Mouse (Mus musculus) naive thymus-derived CD4-positive, alpha-beta T cell, adult 2 months (primary cell): ENCODE data around the gene Gsap.
"Not testable (repeated sequence)": the region's sequence is repeated elsewhere in the genome, so short reads cannot be mapped to it uniquely, and the experiment has no call there.

Experiments used
- DNase-seq: peaks from one replicate; pipeline ENCODE4 v3.0.0-alpha.2; 2011; ENCODE audit warnings: low read depth

Gene Gsap

DNA sequence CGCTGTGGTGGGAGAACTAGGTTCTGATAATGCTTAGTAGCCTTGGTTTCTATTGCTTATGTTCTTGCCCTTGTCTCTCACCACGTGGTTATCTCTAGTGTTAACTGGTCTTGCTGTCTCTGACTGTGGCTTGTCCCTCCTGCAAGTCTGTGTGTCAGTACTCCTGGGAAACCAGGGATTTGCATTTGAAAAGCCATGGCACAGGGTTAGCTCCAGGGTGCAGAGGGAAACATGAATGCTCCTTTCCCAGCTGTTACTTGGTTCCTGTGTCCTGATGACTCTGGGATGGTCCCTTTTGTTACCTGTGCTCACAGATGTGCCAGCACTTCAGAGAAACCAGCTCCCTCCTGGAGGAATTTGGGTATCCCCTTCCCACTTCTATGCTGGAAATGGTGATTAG lies 3.0 kb upstream of the Gsap start:
- DNase-seq = not testable (repeated sequence)

DNA sequence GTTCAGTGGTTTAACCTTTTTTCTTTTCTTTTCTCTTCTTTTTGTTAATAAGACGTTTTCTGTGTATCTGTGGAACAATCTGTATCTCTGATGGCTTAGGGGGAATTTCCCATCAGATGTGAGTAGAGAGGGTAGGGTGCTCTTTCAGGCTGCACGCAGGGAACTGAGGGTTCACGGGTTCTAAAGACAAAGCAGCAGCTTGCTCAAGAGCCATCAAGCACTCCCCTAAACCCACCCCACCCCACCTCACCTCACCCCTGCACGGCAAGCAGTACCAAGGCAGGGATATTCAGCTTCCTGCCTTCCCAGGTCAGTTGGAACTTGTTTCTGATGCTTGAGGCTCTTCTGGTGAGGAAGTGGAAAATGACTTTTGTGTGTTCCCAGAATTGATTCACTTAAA lies 766 bp downstream of the Gsap start:
- DNase-seq = peak; percentile 53

DNA sequence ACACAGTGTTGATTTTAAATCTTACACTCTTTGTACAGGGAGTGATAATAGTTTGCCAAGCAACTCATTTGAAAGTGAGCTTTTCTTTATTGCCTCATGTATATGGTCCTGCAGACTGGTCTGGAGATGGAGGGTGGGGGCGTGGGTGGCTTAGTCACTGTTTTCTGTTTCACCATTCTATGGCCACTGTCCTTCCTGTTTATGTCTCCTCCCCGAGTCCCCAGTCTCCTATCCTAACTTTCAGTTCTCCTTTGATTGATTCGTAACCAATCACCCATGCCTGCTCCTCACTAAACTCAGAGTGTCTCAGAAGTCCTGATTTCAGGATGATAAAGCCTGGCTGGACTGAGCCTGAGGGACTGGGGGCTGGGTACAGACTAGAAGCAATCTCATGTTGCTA lies 2.4 kb downstream of the Gsap start:
- DNase-seq = peak; percentile 17

DNA sequence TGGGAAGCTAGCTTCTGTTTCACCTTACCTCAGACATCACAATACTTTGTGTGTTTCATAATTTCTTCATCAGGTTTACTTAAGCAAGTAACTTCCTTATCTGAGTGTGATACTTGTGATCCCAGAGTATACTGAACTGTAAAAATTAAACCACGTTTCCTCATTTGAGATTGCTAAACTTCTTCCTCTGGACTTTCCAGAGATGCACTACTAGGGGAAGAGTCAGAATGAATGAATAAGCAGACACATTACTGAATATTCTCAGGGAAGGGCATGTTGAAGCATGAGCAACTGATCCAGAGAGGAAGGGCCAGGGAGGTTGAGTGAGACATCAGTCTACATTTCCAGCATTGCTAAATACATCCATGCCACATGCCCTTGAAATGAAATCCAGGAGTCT lies 3.0 kb downstream of the Gsap start:
- no peak for DNase-seq

DNA sequence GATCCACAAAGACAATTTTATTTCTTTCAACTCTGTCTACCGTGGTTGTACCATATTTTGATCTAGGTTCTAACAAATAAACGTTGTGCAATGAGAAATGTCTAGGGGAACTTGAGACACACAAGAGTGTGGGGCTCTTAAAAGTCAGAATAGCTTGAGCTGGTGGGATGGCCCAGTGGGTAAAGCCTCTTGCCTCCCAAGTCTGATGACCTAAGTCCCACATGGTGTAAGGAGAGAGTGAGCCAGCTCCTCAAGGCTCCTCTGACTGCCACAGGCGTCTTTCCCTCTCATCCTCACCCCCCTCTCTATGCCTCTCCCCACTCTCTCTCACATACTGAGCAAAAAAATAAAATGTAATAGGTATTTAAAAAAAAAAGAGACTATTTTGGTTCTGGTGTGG lies 3.4 kb downstream of the Gsap start:
- no peak for DNase-seq

DNA sequence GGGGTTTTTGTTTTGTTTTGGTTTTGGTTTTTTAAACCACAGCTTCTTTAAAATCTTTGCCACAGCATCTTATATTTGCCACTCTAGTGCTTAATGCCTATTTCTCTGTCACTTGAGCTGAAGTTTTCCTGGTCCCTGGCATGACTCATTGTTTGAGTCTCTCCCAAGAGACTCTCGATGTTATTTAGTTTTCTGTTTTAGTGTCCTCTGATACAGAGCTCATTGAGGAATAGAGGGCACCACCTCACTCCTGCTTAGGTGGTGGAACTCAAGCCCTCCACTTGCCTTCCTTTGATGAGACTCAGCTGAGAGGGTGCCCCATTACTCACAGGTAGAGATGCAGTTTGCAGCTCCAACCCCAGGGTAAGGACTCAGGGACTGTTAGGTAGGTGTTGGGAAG lies 17.4 kb downstream of the Gsap start:
- DNase-seq = no peak

DNA sequence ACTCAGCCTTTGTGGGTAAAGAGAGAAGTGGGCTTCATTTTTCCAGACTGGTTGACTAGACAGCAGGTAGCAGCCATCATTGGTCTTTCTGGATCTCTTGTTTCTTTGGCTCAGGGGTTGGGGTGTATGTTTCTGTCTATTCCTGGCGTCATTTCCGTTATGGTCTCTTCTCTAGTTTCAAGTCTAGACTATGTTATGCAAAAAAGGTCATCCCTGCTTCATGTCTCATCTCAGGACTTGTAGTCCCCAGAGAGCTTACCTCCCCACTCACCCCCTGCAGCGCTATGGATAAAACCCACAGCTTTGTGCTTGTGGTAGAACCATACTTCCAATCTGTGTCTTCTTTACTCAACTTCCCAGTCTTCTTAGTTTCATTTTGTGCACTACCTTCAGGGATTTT lies 18.1 kb downstream of the Gsap start:
- DNase-seq = no peak

DNA sequence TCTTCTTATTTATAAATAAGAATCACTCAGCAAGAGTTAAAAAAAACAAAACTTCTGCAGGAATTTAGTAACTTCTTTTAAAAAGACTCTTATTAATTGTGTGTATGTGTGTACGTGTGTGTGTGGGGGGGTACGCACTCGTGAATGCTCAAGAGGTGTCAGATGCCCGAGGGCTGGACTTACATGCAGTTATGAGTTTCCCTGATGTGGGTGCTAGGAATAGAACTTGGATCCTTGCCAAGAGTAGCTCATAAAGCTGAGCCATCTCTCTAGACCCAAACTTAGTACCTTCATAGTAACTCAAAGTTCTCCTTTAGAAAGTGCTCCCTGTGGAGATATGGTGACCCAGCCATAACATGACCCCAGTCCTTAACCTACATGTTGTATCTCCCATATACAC lies 20.0 kb downstream of the Gsap start:
- DNase-seq = no peak

DNA sequence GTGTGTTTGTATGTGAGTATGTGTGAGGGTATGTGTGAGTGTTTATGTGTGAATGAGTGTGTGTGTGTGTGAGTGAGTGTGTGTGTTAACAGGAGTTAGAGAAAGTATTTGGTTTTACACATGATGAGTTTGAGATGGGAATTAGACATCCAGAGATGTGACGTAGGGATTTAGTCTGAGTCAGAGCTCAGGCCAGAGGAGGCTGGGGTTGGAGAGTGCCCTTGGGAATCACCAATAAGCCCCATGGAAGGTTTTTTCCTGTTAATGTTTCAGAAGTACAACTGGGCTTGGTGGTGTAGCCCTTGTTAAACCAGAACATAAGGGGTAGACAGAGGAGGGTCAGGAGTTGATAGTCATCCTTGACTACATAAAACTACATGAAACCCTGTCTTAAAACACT lies 25.4 kb downstream of the Gsap start:
- no peak for DNase-seq

DNA sequence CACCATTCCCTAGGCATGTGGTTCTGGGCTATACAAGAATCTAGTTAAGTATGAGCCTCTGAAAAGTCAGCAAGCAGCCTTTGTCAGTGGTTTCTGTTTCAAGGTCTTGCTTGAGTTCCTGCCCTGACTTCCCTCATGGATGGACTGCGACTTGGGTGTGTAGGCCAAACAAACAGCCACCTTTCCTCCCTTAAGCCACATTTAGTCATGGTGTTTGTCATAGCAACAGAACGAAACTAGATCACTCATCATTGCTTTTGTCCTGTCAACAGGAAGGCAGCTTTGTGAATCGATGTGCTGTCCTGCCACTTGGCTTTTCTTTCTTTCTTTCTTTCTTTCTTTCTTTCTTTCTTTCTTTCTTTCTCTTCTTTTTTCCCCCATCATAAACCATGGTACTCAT lies 26.9 kb downstream of the Gsap start:
- DNase-seq = peak; percentile 33

DNA sequence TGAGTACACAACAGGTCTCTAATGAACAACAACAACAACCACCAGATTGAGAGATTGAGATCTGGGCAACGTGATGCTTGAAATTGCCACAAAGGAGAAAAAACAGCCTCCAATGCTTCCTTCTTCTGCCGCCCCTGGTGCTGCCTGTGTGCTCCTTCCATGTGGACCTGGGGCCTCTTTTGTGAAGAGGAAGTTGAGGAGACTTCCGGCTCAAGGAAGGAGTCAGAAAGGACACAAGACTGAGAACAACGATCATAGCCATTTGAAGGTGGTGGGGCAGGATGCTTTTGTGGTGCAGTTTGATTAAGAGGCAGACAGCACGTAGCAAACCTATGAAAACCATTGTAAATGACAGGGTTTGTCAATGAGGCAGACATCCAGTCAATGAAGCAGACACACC lies 27.7 kb downstream of the Gsap start:
- DNase-seq = peak; percentile 65

DNA sequence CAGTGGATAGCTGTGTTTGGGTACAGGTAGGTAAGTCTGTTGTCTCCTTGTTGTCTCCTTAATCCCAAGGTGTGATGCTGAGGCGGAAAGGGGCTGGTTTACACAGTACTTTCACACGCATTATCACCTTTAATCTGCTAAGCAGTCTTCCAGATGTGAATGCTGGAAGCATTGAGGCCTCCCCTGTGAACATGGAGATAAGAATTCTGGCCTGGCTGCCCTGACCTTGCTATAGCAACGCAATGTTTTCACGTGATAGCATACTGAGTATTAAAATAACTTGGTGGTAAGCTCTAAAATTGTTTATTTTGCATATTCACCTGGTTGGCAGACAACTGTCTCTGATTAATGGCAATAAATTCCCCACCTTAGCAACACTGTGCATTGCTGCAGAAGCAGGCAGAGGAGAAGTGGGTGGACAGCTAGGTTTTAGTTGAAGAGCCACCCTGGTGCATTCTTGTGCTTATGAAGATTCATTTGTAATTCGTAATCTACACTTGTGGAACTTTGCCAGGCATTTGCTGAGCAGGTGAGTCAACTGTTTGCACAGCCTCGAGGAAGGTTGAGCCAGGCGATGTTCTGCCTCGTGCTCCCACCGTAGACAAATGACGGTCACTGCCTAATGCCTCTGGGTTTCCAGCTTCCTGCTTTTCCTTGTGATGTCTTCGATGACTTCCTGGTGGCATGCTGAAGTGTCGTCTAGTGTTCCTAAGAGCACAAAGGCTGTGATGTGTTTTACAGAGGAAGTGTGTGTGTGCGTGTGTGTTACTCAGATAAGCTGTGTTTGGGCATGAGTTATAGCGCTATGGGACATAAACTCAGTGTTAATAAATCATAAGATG lies 31.6 kb downstream of the Gsap start:
- peak; percentile 10 for DNase-seq

DNA sequence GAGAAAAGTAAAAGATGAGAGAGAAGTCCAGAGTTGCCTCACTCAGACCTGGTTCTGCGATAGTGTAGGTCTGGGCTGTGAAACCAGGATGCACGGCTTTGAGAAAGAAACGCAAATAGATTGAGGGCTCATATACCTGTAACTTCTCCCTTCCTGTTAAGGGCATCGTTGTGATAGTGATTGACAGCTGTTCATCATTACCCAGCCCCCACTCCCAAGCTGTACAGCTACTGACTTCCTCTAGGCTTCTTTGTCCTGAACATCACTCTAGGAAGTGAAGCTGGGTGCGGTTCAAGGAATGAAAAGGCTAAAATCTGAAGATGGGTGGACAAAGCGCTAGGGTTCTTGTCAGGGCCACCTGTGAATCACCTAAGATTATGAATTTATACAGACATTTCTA lies 46.8 kb downstream of the Gsap start:
- DNase-seq = no peak

DNA sequence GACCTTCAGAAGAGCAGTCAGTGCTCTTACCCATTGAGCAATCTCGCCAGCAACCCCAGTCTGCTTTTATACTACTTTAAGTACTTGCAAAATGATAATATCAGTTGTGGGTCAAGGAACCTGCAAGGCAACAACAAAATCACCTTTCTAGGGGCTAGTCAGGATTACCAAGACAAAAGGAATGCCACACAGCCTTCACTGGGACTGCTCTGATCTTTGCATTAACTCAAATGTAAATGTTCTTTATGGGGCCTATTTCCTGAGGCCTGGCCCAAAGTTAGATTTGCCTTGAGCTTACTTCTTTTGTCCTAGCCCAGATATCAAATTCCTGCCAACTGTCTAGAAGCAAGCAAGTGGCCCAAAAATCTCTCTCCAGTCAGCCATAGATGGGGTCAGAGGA lies 58.5 kb downstream of the Gsap start:
- DNase-seq = no peak

DNA sequence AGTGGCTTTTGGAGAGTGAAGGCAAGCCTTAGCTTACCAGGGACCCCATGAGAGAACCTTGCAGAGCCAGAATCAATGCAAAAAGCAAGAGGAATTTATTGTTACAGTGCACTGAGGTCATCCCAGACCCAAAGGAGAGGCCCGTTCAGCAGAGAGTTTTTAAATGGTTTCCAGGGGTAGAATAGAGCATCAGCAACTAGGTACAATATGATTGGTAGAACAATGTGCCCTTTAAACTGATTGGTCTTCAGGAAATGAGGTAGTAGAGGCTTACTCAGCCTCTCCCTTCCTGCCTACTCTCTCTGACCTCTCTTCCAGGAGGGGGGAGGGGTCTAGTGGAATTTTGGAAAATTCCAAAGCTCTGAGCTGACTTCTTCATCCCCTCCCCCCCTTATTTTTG lies 59.2 kb downstream of the Gsap start:
- DNase-seq = no peak

DNA sequence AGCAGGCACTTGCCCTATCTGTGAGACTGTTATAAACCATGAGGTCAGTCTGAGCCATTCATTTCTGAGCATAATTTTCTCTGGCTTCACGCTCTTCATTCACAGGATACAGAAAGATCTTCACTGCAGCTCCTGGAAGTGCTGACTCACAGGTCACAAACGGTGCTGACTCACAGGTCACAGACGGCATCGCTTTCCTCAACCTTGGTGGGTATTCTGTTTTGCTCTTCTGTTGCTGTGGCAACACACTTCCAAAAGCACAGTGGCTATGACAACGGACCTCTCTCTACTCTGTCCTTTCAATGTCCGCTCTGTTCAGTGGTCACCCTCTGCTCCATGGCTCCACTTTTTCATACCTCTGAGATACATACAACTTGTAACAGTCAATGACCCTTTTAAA lies 60.7 kb downstream of the Gsap start:
- DNase-seq = no peak

DNA sequence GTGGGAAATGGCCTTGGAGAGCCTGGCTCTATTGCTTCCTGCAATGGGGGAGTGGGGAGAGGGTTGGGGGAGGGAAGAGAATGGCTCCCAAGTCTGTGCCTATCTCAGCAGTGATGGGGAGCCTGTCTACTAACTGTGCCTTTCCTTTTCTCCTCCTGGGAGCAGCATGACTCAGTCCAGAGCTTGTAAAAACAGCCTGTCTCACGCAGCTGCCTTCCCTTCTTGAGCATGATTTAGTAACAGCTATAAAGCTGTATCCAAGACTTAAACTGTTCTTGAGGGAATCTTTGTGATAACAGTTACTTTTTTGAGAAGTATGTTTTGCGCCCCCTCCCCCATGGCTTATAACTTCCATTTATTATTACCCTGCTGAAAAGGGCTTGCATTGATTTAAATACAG lies 61.9 kb downstream of the Gsap start:
- no peak for DNase-seq

DNA sequence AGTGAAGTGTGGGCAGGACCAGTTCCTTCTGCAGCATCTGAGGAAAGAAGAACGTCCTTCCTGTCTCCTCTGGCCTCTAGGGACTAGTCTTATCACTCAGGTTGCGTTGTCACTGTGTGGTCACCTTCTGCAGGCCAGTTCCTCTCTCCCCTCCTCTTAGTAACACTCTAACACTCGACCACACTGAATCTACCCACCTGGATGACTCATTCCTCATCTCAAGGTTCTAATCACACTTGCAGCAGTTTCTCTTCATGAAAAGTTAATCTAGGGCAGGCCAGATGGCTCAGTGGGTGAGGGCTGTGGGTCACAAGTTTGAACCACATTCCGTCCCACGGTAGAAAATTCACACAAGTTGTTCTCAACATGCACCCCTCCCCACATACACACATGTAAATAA lies 62.8 kb downstream of the Gsap start:
- DNase-seq = no peak

DNA sequence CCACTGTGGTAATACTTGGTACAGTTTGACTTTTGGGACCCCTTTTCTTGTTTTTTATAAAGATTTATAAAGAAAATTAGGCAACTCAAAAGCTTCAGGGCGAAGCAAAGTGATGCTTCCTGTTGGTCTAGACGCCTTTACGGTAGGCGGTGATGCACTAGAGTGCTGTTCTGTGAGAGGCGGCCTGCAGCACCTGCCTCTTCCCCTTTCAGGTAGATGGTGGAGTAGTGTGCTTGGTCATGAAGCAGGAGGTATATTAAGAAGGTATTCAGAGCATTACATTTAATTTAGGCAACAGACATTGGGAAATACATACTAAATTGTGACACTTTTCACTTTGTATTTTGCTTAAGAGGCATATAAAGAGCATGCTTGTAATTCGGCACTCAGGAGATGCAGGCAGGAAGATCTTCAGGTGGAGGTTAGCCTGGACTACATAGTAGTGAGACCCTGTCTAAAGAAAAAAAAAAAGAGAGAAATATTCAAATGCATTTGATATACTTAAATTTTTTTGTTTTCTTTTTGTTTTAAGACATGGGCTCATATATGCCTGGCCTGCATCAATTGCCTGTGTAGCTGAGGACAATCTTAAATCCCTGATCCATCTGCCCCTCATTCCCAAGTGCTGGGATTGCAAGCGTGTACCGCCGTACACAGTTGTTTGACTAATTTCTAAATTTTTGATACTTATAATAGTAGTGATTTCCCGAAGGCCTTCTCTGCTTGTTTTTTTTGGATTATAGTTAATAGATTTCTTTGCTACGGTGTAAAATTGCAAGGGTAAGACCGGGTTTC lies 68.9 kb downstream of the Gsap start:
- DNase-seq = peak; percentile 58

DNA sequence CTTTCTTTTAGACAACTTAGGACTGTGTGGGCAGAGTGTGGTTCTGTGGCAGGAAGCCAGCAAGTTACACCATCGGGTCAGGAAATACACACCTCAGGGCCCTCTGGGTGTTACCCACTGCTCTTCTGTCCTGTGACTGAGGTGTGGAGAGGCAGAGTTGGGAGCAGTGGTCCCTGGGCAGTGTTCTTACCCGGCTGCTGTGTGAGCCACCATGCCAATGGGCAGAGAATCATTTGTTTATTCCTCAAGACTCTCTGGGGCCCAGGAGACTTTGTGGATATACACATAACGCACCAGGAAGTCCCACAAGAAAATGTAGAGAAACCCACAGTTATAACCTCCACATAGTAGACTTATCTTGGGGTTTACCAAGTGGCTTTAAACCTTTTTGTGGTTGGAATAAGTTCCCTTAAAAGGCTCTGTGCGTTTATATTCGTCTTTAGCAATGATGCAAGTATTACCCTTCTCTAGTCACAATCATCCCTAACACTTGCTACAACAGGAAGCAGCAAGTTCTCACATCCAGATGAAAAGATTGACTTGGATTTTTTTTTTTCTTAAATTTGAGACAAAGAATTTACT lies 69.6 kb downstream of the Gsap start:
- peak; percentile 71 for DNase-seq

DNA sequence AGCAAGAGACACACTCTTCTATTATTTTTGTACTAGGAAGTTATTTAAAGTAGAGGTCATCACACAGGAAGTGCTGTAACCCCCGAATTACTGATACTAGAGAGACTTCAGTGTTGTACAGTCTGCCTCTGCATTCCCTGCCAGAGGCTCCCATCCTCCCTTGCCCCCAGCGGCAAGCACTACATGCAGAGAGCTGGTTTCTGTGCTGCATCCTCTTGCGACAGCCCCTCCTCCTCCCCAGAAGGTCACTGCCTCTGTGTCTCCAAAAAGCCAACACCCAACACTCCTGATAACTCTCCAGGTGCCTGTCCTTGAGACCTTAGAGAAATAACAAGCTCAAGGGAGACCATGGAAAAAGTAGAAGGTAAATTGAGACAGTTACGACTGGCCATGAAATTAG lies 71.1 kb downstream of the Gsap start:
- no peak for DNase-seq

DNA sequence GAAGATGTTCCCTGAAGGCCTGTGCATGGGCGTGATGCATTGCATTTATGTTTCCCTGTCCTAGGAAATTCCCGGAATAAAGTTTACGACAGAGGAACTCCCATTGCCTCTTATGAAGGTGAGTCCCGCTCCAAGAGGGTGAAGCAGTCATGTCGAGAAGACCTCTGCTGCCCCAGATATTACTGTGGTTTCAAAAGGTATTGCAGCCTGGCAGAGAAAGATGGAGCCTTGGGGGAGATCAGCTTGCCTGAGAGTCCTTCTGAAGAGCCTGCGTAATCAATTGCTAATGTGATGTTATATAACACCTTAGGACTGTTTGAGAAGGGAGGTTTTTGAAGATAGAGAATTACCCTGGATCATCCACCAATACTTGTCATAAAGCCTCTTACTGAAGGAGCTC lies 71.8 kb downstream of the Gsap start:
- peak; percentile 48 for DNase-seq

DNA sequence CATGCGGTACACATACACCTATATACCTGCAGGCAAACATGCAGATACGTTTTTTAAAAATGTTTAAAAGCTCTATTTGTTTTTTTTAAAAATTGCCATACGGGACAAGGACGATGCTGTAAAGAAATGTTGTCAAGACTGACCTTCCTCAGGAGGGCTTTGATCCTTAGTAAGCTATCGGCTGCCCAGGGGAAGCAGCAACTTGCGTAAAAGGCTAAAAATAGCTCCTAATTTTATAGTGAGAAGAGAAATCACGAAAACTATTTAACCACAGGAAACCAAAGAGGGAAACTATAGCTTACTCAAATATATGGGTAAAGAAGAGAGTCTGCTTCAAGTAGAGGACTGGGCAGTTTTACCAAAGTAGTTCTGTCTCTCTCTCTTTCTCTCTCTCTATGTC lies 74.7 kb downstream of the Gsap start:
- no peak for DNase-seq
